Mouse (Mus musculus): ENCODE data around the gene Cdc34. TPM values are rescaled to one million over a fixed set of nuclear protein-coding genes. Genes with fewer than 3 reads are reported as not detected.
A peak's percentile ranks its signal among the peaks of the same experiment; 100 is the strongest.
"Not testable (repeated sequence)": the region's sequence is repeated elsewhere in the genome, so short reads cannot be mapped to it uniquely, and the experiment has no call there.

The Cdc34 gene
- total RNA-seq, 2 experiments from 2014 or later, result 115 to 142 TPM

DNA sequence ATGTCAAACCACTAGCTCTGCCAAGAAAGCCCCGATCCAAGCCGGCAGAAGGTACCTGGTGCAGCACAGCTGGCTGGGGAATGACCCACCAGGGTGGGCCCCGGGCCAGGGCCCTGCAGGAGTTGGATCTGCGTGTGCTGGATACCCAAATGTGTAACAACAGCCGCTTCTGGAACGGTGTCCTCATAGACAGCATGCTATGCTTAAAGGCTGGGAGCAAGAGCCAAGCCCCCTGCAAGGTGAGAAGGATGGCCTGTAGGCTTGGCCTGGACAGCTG, 12.3 kb downstream of the Cdc34 start:
- no peak for ATAC-seq (replicated peaks; ENCODE audit: poor library complexity, severe bottlenecking)

DNA sequence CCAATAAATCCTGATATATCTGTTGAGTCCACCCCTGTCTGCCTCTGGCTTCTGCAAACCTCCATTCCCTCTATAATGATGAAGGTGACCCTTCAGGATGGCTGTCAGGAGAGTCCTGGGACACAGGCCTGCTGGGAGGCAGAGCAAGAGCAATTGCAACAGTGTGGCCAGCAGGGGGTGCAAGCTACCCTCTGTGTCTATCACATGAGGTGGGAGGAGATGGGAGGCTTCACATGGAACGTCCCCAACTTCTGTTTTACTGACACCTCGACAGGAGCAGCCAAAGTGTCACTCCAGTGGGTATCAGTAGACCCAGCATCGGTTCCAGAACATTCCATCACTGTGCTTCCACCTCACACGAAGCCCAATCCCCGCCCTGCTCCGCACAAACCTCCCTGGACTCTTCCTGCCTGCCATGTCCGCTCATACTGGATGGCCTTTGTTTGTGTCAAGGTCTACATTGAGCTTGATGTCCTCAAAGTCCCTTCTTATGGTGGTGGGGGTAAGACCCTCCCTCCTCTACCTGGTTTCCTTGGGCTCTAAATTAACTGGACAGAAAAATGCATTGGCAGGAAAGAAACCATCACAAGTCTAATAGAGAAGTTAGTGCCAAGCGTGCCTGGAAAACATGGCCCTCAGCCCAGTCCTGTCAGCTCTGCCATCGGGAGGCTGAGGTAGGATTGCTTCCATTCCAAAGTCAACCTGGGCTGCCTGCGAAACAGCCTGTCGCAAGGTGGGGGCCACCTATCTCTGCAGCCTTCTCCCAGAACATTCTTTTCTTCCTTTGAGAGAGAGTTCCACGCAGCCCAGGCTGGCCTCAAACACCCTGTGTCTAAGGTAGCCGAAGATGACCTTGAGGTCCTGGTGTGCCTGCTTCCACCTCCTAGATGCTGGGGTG, 13.5 kb downstream of the Cdc34 start:
- peak; percentile 89 for ATAC-seq (replicated peaks; ENCODE audit: poor library complexity, severe bottlenecking)

DNA sequence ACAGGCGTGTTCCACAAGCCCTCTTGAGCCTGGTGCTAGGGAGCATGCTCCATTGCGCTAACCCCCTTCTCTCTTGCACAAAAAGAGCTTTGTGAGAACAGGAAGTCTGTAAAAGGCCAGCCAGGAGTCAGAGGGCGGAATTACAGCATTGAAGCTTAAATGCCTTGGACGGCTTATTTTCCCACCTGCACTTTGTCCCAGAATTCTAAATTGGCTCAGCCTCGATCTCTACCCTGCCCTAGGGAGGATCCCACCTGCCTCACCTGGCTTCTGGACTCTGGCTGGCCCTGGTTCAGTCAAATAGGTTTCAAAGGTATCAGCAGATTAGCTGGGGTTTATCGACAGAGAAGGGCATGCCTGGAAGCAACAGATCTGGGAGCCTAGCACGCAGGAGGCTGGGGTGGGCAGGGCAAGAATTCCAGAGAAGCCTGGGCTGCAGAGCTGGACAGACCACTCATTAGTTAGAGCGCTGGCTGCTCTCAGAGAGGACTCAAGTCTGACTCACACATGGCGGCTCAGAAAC, 14.2 kb downstream of the Cdc34 start:
- ATAC-seq (replicated peaks; ENCODE audit: poor library complexity, severe bottlenecking), result peak; percentile 74

DNA sequence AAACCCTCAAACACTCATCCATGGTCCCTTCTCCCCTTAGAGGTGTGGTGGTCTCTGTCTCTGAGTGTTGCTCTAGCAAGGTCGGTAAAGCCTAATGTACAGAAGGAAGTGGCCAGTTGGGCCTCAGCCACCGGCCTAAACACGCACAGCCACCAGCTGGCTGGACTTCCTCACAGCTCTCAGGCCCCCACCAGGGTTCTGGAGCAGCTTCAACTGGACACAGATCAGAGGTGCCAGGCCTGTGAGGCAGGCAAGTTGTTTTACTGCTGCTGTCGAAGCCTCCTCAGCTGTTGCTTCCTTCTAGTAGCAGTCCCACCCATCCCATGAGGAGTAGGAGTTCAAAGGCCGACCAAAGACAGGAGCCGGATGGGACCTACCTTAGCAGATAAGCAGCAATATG, 15.9 kb downstream of the Cdc34 start:
- 0 out of 2 replicates have a peak, but pooled peaks have one; percentile 17 for ATAC-seq (replicated peaks; ENCODE audit: poor library complexity, severe bottlenecking)

DNA sequence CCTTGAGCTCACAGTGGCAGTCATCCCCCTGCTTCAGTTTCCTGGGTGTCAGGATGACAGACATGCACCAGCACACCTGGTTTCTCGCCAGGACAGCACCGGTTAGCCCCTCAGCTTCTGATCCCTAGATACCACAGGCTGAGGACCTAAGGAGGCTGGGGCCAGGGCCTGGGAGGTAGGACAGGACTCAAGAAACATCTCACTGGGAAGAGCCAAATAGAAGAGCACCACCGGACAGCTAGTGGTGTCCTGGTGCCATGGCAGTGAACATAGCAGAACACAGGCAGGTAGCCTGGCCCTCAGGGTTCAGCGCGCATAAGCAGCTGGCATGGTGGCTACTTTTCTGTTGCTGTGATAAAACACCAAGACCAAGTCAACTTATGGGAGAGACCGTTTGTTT, 16.5 kb downstream of the Cdc34 start:
- no peak for ATAC-seq (replicated peaks; ENCODE audit: poor library complexity, severe bottlenecking)

DNA sequence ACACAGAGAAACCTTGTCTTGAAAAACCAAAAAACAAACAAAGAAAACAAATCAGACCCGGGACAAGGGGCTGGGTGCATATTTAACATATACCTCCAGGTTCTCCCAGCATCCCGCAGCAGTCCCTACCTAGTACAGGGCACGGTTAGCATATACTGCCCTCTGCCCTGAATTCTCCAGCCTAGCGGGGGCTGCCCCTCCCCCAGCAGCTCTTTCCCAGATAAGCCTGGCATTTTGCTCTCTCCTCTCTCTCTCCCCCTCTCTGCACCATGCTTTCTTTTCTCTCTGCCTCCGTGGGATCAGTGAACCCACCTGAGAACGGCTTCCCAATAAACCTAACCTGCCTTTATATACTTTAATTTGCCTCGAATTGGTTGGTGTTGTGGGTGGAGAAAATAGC, 18.7 kb downstream of the Cdc34 start:
- ATAC-seq (replicated peaks; ENCODE audit: poor library complexity, severe bottlenecking), result no peak

DNA sequence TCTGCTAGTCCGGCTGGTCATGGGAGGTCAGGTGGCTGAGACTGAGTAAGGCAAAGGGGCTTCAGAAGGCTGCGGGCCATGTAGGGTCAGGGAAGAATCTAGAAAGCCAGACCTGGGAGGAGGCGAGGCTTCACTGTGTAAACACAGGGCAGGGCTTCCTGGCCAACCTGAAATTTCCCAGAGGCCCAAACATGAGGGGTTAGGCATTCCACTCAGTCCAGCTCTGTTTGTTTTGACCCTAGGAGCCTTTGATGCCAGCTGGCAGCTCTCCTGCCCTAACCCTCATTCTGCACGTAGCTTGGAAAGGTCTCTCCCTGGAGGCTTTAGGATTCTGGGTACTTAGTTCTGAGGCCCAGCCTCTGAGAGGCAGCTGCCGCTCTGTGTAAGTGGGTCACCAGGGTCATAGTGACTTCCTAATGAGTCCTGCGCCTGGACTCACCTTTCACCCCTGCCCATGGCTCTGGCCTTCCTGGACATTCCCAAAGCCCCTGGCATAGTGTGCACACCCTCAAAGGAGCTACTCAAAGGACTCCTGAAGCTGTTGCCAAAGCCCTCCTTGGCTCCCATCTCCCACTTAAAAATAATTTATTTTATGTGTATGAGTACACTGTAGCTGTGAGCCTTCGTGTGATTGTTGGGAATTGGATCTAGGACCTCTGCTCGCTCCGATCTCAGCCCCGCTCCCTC, 19.6 kb downstream of the Cdc34 start:
- ATAC-seq (replicated peaks; ENCODE audit: poor library complexity, severe bottlenecking), result no peak

DNA sequence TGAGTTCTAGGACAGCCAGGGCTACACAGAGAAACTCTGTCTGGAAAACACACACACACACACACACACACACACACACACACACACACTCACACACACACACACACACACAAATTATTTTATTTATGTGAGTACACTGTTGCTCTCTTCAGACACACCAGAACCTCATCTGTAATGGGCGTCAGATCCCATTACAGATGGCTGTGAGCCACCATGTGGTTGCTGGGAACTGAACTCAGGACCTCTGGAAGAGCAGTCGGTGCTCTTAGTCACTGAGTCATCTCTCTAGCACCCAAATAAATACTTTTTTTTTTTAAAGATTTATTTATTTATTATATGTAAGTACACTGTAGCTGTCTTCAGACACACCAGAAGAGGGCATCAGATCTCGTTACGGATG, 21.0 kb downstream of the Cdc34 start:
- not testable (repeated sequence) for ATAC-seq (replicated peaks; ENCODE audit: poor library complexity, severe bottlenecking)

DNA sequence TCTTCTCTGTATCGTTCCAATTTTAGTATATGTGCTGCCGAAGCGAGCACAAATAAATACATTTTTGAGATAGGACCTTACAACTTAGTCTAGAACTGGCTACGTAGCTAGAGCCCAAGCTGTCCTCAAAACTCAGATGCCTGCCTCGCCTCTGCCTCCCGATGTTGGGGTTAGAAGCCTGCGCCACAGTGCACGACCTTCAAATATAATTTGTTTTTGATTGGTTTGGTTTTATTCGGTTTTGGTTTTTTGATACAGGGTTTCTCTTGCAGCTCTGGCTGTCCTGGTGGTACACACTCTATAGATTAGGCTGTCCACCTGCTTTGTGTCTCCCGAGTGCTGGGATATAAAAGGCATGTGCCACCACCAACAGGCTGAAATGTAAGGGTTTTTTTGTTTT, 21.5 kb downstream of the Cdc34 start:
- no peak for ATAC-seq (replicated peaks; ENCODE audit: poor library complexity, severe bottlenecking)

DNA sequence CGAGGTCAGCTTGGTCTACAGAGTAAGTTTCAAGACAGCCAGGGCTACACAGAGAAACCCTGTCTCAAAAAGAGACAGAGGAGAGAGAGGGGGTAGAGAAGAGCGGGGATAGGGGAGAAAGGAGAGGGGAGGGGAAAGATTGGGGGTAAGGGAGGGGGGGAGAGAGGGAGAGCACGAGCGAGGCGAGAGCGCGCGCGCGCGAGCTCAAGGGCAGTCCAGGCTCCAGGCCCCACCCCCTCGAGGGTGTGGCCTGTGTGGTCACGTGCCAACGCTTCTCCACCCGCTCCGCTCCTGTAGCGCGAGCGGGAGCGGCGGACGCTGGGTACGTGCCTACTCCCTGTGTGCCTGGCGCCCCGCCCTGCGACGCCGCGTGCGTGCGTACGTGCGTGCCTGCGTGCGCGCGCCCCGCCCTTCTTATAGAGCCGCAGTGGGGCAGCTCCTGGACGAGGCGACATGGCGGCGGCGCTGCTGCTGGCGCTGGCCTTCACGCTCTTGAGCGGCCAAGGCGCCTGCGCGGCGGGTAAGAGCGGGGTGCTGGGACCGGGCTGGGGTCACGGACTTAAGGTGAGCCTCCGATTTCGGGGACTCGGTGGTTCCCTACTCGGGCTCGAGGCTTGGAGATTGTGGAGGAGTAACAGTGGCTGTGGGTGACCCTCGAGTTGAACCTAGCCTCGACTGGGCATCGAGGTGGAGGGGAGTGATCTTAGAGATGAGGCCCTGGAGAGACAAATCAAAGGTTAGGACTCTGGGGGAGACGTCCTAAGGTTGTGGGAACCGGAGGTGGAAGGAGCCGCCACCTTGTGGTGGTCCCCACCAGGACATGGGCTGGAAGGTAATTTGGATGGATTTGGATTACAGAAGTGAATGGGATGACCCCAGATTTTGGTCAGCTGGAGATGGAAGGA, 22.3 kb downstream of the Cdc34 start, which contains the start of gene Bsg:
Gene Bsg (plus strand): TSS at position 427 of the 905 bp plus-strand sequence.
- peak; percentile 97 for ATAC-seq (replicated peaks; ENCODE audit: poor library complexity, severe bottlenecking)

DNA sequence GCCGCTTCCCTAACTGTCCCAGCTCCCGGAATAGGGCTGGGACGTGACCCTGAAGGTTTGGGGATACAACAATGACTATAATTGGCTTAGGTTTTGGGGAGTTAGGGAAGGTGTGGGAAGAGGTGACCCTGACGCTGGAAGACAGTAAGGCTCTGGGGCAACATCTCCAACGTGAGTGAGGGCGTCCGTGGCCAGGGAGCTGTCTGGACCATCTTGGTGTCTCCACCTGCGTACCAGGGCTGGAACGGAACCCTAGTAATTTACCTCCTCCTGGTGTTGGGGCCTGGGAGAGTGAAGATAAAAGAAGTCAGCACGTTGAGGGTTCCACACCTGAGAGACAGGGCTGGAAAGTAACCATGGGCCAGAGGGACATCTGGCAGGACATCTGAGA, 23.0 kb downstream of the Cdc34 start:
- ATAC-seq (replicated peaks; ENCODE audit: poor library complexity, severe bottlenecking), result no peak

DNA sequence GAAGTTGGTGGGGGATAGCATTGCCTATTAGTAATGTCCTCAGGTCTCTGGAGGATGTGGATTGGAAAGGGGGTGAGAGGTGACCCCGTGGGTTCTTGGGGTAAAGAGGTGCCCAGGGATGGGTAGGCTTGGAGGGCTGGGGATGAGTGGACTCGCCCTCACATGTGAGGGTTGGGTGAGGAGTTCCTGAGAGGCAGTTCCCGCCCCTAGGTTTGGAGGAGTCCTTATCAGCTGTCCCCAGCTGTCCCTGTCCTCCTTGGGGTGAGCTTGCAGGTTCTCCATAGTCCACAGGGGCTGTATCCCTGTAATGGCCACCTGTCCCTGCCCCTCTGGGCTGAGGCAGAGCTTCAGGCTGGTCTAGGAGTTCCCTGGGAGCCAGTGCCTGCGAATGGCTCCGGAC, 24.0 kb downstream of the Cdc34 start:
- ATAC-seq (replicated peaks; ENCODE audit: poor library complexity, severe bottlenecking), result no peak

DNA sequence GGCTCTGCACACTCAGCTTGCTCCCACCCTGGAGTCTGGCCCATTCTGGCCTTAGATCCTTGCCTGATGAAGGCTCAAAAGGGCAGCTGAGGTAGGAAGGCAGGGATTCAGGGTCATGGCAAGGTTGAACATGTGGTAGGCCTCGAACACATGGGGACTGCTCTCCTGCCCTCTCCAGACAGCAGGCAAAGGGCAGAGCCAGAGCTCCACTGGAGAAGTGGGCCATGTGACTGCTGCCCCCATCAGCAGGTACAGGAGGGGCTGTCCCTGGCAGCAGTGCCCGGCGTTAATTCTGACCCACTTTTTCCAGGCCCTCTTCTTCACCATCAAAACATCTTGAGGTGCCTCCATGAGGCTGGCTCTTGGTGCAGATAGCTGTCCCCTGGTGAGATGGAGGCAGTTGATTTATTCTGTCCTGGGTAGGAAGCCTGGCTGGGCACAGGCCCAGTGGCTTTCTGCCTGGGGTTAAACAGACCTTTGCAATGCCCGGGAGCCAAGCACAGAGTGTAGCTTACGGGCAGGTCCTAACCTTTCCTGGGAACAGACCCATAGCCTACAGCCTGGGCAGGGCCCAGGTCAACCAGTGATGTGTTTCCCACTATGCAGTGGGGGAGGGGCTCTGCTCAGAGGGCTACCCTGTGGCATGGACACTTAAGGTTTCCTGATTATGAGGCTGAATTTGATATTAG, 24.6 kb downstream of the Cdc34 start:
- ATAC-seq (replicated peaks; ENCODE audit: poor library complexity, severe bottlenecking), result no peak

DNA sequence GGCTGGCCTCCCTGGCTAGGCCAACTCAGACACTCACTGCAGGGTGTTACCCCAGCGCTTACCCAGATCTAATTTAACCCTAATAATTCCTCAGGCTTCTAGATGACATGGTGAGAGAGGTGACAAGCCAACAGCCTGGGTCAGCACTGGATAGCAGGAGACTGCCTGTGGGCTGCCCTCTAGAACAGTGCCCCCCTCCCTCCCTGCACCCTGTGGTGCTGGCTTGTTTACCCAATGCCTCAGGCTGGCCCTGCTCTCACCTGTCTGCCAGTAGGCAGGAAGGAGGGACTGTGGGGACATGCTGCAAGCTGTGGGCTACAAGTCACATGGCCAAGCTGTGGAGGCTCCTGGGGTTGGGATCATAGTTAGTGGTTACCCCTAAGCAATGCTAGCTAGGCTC, 25.2 kb downstream of the Cdc34 start:
- no peak for ATAC-seq (replicated peaks; ENCODE audit: poor library complexity, severe bottlenecking)

DNA sequence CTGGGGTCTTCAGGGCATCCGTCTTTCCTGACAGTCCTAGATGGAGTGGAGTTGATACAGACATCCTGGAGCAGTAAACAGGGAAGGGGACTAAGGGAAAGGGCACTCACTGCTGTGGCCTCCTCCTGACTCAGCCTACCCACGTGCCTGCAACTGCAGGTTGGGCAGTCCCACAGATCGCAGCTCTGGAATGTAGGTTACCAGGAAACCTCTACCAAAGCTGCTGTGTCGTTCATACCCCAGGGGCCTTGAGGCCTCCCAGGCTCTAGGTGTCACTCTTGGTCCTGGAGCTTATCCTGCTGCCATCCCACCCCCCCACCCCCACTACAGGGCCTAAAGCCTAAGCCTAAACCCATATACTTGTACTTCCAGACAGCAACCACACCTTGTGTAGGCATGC, 25.8 kb downstream of the Cdc34 start:
- no peak for ATAC-seq (replicated peaks; ENCODE audit: poor library complexity, severe bottlenecking)

DNA sequence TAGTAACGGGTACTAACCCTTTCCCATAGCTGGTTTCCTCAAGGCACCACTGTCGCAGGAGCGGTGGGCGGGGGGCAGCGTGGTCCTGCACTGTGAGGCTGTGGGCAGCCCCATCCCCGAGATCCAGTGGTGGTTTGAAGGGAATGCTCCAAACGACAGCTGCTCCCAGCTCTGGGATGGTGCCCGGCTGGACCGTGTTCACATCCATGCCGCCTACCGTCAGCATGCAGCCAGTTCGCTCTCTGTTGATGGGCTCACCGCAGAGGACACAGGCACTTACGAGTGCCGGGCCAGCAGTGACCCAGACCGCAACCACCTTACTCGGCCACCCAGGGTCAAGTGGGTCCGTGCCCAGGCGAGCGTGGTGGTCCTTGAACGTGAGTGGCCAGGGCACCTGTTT, 26.7 kb downstream of the Cdc34 start:
- no peak for ATAC-seq (replicated peaks; ENCODE audit: poor library complexity, severe bottlenecking)

DNA sequence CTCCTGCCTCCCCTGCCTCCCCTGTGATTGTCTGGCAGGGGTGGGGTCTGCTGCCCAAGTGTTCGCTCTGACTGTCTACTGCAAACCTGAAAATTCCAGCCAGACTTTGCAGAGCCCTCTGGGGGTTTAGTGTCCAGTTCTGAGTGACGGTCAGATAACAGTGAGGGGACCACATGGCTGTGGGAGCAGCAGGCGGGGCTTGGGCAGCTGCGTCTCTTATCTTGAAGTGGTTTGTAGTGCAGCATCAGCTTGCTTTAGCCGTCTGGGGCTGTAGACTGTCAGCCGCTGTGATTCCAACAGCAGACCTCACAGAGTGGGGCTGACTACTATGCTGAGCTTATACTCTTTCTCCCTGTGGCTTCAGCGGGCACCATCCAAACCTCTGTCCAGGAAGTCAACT, 27.3 kb downstream of the Cdc34 start:
- no peak for ATAC-seq (replicated peaks; ENCODE audit: poor library complexity, severe bottlenecking)

DNA sequence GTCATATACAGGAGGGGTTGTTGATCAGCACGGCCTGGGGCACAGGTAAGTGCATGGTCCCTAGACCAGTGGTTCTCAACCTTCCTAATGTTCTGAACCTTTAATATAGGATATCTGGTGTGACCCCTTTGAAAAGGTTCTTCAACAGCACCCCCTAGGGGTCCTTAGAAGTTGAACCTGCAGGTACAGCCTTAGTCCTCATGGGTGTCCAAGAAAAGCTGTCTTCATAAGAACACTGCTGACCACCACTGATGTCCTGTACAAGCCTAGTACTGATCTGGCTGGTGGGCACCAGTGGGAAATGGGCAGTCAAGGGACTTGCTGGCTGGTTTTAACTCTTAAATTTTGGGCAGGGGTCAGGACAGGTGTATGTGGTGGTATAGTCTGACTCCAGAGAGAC, 30.0 kb downstream of the Cdc34 start:
- peak; percentile 31; the same call in 1 of the 2 replicates for ATAC-seq (replicated peaks; ENCODE audit: poor library complexity, severe bottlenecking)

DNA sequence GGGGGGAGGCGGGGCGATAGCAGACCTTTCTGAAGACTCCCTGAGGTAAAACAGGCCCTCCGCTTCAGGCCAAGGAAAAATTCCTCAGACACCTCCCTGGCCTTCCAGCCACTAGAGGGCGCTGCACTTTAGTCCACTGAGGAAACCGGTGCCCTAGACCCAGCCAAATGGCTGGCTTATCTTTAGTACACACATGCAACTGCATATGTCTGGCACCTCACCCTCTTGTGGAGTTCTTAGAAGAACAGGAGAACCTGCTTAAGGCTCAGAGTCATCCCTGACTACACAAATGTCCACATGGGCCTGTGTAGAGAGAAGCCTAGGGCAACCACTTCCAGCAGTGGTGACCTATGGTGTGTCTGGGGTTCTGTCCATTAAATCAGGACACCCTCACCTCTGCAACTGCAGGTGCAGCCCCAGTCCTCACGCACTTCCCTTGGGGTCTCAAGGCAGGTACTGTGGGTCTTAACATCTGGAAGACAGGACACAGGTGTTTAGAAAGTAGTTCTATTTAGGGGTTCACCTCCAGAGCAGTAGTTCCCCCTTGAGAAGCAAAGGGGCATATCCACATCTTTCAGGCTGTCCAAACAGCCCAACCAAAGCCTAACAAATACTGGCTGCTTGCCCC, 30.6 kb downstream of the Cdc34 start:
- peak; percentile 48 for ATAC-seq (replicated peaks; ENCODE audit: poor library complexity, severe bottlenecking)

DNA sequence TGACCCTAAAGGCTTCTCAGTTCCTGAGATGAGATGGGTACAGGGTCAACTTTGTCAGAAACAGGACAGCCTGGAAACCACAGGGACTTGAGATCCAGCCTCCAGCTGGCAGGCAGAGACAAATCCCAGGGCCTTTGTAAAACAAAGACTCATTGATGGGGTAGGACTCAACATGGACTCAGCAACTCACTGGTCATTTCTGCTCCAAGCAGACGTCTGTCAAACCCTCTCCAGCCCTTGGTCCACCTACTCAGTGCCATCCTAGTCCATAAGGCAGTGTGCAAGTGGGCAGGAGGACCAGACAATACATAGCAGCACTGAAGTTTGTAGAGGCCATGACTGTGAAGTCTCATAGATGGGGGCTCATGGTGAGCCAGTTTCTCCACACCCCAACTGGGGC, 31.2 kb downstream of the Cdc34 start:
- no peak for ATAC-seq (replicated peaks; ENCODE audit: poor library complexity, severe bottlenecking)

All from granulocyte monocyte progenitor cell, adult 5-6 weeks (primary cell).